Mouse (Mus musculus): ENCODE data around the gene RPS10-NUDT3.
"Not testable (repeated sequence)": the region's sequence is repeated elsewhere in the genome, so short reads cannot be mapped to it uniquely, and the experiment has no call there.

Gene RPS10-NUDT3

GRCm38 (mm10) chr17:27642491-27643062 lies 7.6 kb upstream of the RPS10-NUDT3 start:
- peak; percentile 87 for DNase-seq (ENCODE audit: low read depth, low spot score)

- DNase-seq (ENCODE audit: low read depth, low spot score) = not testable (repeated sequence)
These were observed 4.8 kb upstream of the RPS10-NUDT3 start for GRCm38 (mm10) chr17:27639851-27640250.

- no peak for DNase-seq (ENCODE audit: low read depth, low spot score)
These were observed 3.9 kb upstream of the RPS10-NUDT3 start for GRCm38 (mm10) chr17:27638921-27639332.

- no peak for DNase-seq (ENCODE audit: low read depth, low spot score)
These were observed 2.3 kb upstream of the RPS10-NUDT3 start for GRCm38 (mm10) chr17:27637333-27637732.

GRCm38 (mm10) chr17:27636132-27637020 lies 1.4 kb upstream of the RPS10-NUDT3 start, which contains the start of gene Rps10:
Rps10 (minus strand) TSS chr17:27636669.
- no peak for DNase-seq (ENCODE audit: low read depth, low spot score)

- DNase-seq (ENCODE audit: low read depth, low spot score) = not testable (repeated sequence)
These were observed 517 bp upstream of the RPS10-NUDT3 start for GRCm38 (mm10) chr17:27635575-27635903.

GRCm38 (mm10) chr17:27629249-27630020 lies 5.6 kb downstream of the RPS10-NUDT3 start:
- DNase-seq (ENCODE audit: low read depth, low spot score) = peak; percentile 84

GRCm38 (mm10) chr17:27628376-27628775 lies 6.6 kb downstream of the RPS10-NUDT3 start:
- no peak for DNase-seq (ENCODE audit: low read depth, low spot score)

GRCm38 (mm10) chr17:27627451-27627850 lies 7.6 kb downstream of the RPS10-NUDT3 start:
- DNase-seq (ENCODE audit: low read depth, low spot score) = no peak

- no peak for DNase-seq (ENCODE audit: low read depth, low spot score)
These were observed 8.3 kb downstream of the RPS10-NUDT3 start for GRCm38 (mm10) chr17:27626681-27627080.

GRCm38 (mm10) chr17:27625455-27626251 lies 9.4 kb downstream of the RPS10-NUDT3 start:
- no peak for DNase-seq (ENCODE audit: low read depth, low spot score)

- peak; percentile 97 for DNase-seq (ENCODE audit: low read depth, low spot score)
These were observed 11.4 kb downstream of the RPS10-NUDT3 start, which contains the start of gene Nudt3 for GRCm38 (mm10) chr17:27623360-27624326. Nudt3 (minus strand) TSS chr17:27623495.

GRCm38 (mm10) chr17:27622611-27623359 lies 12.2 kb downstream of the RPS10-NUDT3 start:
- DNase-seq (ENCODE audit: low read depth, low spot score) = peak; percentile 76

GRCm38 (mm10) chr17:27621705-27622531 lies 13.1 kb downstream of the RPS10-NUDT3 start:
- DNase-seq (ENCODE audit: low read depth, low spot score) = peak; percentile 50

- no peak for DNase-seq (ENCODE audit: low read depth, low spot score)
These were observed 13.9 kb downstream of the RPS10-NUDT3 start for GRCm38 (mm10) chr17:27621161-27621560.

GRCm38 (mm10) chr17:27615388-27615787 lies 19.6 kb downstream of the RPS10-NUDT3 start:
- DNase-seq (ENCODE audit: low read depth, low spot score) = no peak

GRCm38 (mm10) chr17:27613016-27613415 lies 22.0 kb downstream of the RPS10-NUDT3 start:
- DNase-seq (ENCODE audit: low read depth, low spot score) = no peak

GRCm38 (mm10) chr17:27611994-27612393 lies 23.0 kb downstream of the RPS10-NUDT3 start:
- DNase-seq (ENCODE audit: low read depth, low spot score) = no peak

Data from mesoderm, embryonic 11.5 days (tissue).